Mouse (Mus musculus) right cerebral cortex, postnatal 36 days (tissue): ENCODE measurements around the gene Clca3a1.

Experiments used
- DNase-seq, 2 experiments: peaks; one replicate each; pipeline ENCODE4 v3.0.0; 2022; ENCODE audit warnings: low spot score in 2 of 2, mixed read lengths in 1 of 2

Gene Clca3a1

DNA sequence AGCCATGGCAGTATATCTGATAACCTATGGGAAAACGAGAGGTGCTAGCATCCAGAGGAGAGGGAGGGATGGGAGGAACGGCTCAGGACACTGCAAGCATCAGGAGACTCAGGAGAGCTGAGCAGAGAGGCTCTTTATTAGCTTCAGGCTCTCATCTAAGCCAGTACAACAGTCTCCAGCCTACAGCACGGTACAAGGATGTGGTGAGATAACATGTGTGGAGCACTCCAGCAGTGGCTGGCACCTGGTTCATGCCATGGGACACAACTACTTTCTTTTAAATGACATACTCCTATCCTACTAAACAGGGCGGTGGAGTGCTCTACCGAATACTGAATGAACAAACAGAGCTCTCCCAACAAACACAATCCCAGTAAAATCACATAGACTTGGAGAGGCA lies 79.2 kb downstream of the Clca3a1 start:
- DNase-seq: no peak

DNA sequence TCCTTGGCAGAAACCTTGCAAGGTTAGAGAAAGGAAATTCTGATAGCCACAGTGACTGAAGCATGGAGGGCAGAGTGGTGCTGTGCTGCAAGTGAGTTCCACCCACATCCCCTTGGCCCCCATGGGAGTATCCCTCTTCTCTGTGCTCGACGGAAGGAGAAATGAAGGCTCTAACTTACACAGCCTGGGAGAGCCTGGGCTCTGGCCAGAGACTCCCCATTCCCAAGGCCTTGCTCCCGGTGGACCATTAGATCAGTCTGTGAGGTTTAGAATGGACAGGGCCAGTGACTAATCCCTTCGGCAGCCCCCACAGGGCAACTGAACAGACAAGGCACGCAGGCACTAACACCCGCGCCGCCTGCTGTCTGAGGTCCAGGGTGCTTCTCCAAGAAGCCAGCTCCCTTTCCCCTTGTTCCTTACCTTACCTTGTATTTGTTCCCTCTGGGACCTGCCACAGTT lies 81.0 kb downstream of the Clca3a1 start:
- no peak for DNase-seq
